Mouse (Mus musculus) hindbrain, embryonic 13.5 days (tissue): ENCODE measurements around the gene Mst1r. TPM values are rescaled to one million over a fixed set of nuclear protein-coding genes. Genes with fewer than 3 reads are reported as not detected.

Experiments
- ATAC-seq: fragments of 200-750 bp; cut with Nextera tagmentation; 2 replicates; pipeline ENCODE4 v1.8.0; 2017; ENCODE audit warnings: moderate TSS enrichment; ENCODE audit not compliant: low FRiP score
- H3K27ac ChIP-seq: fragments of 300-500 bp; sonication (generic); 2 replicates; pipeline ENCODE4 v1.5.1; 2015; ENCODE audit warnings: inconsistent platforms, mild to moderate bottlenecking, moderate library complexity
- H3K27me3 ChIP-seq: fragments of 300-500 bp; sonication (generic); 2 replicates; pipeline ENCODE4 v1.6.1; 2015; ENCODE audit warnings: mild to moderate bottlenecking, inconsistent platforms
- H3K36me3 ChIP-seq: fragments of 300-500 bp; sonication (generic); 2 replicates; pipeline ENCODE4 v1.6.1; 2015; ENCODE audit warnings: mild to moderate bottlenecking, inconsistent platforms
- H3K4me1 ChIP-seq: fragments of 300-500 bp; sonication (generic); replicated peaks from 2 replicates; pipeline ENCODE4 v1.6.1; 2015; ENCODE audit warnings: inconsistent platforms
- H3K4me2 ChIP-seq: fragments of 300-500 bp; sonication (generic); 2 replicates; pipeline ENCODE4 v1.6.1; 2015; ENCODE audit warnings: inconsistent platforms, mild to moderate bottlenecking, moderate library complexity
- H3K4me3 ChIP-seq: fragments of 300-500 bp; sonication (generic); 2 replicates; pipeline ENCODE4 v1.5.1; 2015; ENCODE audit warnings: mild to moderate bottlenecking, inconsistent platforms
- H3K9ac ChIP-seq: fragments of 300-500 bp; sonication (generic); 2 replicates; pipeline ENCODE4 v1.6.1; 2015; ENCODE audit warnings: mild to moderate bottlenecking, inconsistent platforms
- H3K9me3 ChIP-seq: fragments of 300-500 bp; sonication (generic); 2 replicates; pipeline ENCODE4 v1.6.1; 2016; ENCODE audit warnings: inconsistent platforms
- WGBS: fragments of 180-500 bp; shearing (Covaris S2); methylation state at CpG from one replicate; pipeline ENCODE4 v1.1.7; 2015; 5-methylcytosine and 5-hydroxymethylcytosine counted together
- polyA plus RNA-seq: library from polyadenylated mRNA; unstranded; fragments of >200 nt; fragmentation: Nextera tagmentation; extraction: Ambion mirVana; gene quantifications from 2 replicates; pipeline ENCODE4 v1.2.1, GENCODE M21; 2015

Gene Mst1r
- polyA plus RNA-seq, 1 experiment from 2014 or later: 2.1 TPM

DNA sequence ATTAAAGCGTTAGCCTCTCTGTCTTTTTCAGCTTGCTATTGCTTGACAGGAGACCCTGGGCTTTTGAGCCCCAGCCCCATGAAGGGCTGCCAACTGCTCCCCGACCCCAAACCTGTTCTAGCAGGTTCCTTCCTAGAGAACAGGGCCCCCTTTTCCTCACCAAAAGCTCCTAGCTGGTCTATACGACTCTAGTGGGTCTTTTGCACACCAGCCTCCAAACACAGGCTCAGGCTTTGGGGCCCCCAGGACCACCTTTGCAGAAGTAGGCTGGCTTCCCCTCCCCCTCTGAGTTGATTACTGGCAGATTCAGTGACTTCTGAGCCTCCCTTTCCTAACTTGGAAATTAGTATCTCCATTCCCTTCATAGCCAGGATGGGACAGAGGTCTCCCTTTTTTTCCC lies 30.2 kb downstream of the Mst1r start:
- H3K4me3 ChIP-seq: peak overlapping the region; percentile 53
- peaks cover 27% of the 10 kb centered on the region for H3K4me1 ChIP-seq
- peak overlapping the region; percentile 72 for H3K9ac ChIP-seq
- 0 out of 2 replicates have a peak, but pooled peaks have one; percentile 8 for ATAC-seq
- peak overlapping the region; percentile 91 for H3K4me2 ChIP-seq
- H3K27me3 ChIP-seq: peaks cover 27% of the 10 kb centered on the region
- H3K9me3 ChIP-seq: no peaks in the 10 kb centered on the region
- no peaks in the 10 kb centered on the region for H3K36me3 ChIP-seq
- WGBS: 8% methylated on average over 3 of the region's 3 CpGs
- no peak overlapping the region for H3K27ac ChIP-seq

DNA sequence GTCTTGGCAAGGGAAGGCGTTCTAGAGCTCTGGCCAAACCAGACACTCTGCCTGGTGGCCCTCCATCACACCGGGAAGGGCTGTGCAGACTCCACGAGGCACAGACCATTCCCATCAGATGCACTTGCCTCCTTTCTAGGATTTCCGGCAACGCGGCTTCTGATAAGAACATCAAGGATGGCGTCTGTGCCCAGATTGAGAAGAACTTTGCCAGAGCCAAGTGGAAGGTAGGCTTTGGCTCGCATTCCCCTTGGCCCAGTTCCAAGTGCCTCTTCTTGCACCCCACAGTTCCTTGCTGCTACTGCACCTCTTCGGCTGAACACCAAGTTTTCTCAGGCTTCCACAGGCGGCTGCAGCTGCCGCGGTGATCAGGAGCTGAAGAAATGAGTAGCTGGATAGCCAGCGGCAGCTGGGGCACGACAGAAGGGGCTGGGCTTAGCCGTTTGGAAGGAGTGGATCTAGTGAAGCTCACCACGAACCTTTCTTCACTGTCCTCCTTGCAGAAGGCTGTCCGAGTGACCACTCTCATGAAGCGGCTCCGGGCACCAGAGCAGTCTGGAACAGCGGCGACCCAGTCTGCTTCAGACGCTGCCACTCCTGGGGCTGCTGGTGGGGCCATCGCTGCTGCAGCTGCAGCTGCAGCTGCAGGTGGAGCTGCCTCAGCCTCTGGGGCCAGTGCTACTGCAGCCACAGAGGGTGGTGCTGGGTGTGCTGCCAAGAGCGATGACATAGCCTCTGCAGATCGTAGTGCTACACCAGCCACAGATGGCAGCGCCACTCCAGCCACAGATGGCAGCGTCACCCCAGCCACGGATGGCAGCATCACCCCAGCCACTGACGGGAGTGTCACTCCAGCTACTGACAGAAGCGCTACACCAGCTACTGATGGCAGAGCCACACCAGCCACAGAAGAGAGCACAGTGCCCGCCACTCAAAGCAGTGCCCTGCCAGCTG lies 40.8 kb downstream of the Mst1r start:
- H3K27ac ChIP-seq: no peak overlapping the region
- H3K36me3 ChIP-seq: no peaks in the 10 kb centered on the region
- H3K9me3 ChIP-seq: no peaks in the 10 kb centered on the region
- no peaks in the 10 kb centered on the region for H3K27me3 ChIP-seq
- no peak overlapping the region for H3K4me3 ChIP-seq
- peaks cover 16% of the 10 kb centered on the region for H3K4me1 ChIP-seq
- ATAC-seq: no peak
- 91% methylated on average over 31 of the region's 31 CpGs for WGBS
- H3K4me2 ChIP-seq: no peak overlapping the region
- no peak overlapping the region for H3K9ac ChIP-seq

- no peak overlapping the region for H3K9ac ChIP-seq
- H3K27ac ChIP-seq: no peak overlapping the region
- H3K27me3 ChIP-seq: no peaks in the 10 kb centered on the region
- no peak for ATAC-seq
- no peaks in the 10 kb centered on the region for H3K9me3 ChIP-seq
- 86% methylated on average over 13 of the region's 13 CpGs for WGBS
- H3K4me1 ChIP-seq: peaks cover 16% of the 10 kb centered on the region
- H3K36me3 ChIP-seq: no peaks in the 10 kb centered on the region
- no peak overlapping the region for H3K4me2 ChIP-seq
- H3K4me3 ChIP-seq: no peak overlapping the region
Observed at GRCm38 (mm10) chr9:107949184-107949921, 42.7 kb downstream of the Mst1r start.

- Histone ChIP-seq H3K4me2 (peak within 1 kb of the TSS; percentile 78), H3K4me1 (peaks cover 16% of the 10 kb centered on the region), H3K36me3 (no peaks in the 10 kb centered on the region), H3K27ac (peak within 1 kb of the TSS; percentile 89), H3K27me3 (no peaks in the 10 kb centered on the region), H3K4me3 (peak within 1 kb of the TSS; percentile 60), H3K9ac (peak within 1 kb of the TSS; percentile 76), H3K9me3 (no peaks in the 10 kb centered on the region)
- WGBS: 93% methylated on average over 10 of the region's 10 CpGs
- no peak for ATAC-seq
Observed at GRCm38 (mm10) chr9:107949922-107950235, 43.2 kb downstream of the Mst1r start, which contains the start of gene Traip. TSS of gene Traip (plus strand) at chr9:107950136.

GRCm38 (mm10) chr9:107950460-107951355 lies 44.0 kb downstream of the Mst1r start:
- H3K27me3 ChIP-seq: no peaks in the 10 kb centered on the region
- peak overlapping the region; percentile 89 for H3K27ac ChIP-seq
- H3K36me3 ChIP-seq: no peaks in the 10 kb centered on the region
- H3K9me3 ChIP-seq: no peaks in the 10 kb centered on the region
- peak overlapping the region; percentile 78 for H3K4me2 ChIP-seq
- peaks cover 16% of the 10 kb centered on the region for H3K4me1 ChIP-seq
- ATAC-seq: peak; percentile 96
- WGBS: 17% methylated on average over 45 of the region's 45 CpGs
- H3K9ac ChIP-seq: peak overlapping the region; percentile 76
- peak overlapping the region; percentile 60 for H3K4me3 ChIP-seq

- WGBS: 83% methylated on average over 6 of the region's 6 CpGs
- no peaks in the 10 kb centered on the region for H3K9me3 ChIP-seq
- H3K4me1 ChIP-seq: peaks cover 10% of the 10 kb centered on the region
- no peak for ATAC-seq
- no peaks in the 10 kb centered on the region for H3K27me3 ChIP-seq
- H3K27ac ChIP-seq: no peak overlapping the region
- no peak overlapping the region for H3K4me3 ChIP-seq
- H3K4me2 ChIP-seq: no peak overlapping the region
- no peak overlapping the region for H3K9ac ChIP-seq
- H3K36me3 ChIP-seq: 0 out of 2 replicates have a peak, but pooled peaks cover 6% of the 10 kb centered on the region
Observed at GRCm38 (mm10) chr9:107955613-107956289, 49.1 kb downstream of the Mst1r start.

DNA sequence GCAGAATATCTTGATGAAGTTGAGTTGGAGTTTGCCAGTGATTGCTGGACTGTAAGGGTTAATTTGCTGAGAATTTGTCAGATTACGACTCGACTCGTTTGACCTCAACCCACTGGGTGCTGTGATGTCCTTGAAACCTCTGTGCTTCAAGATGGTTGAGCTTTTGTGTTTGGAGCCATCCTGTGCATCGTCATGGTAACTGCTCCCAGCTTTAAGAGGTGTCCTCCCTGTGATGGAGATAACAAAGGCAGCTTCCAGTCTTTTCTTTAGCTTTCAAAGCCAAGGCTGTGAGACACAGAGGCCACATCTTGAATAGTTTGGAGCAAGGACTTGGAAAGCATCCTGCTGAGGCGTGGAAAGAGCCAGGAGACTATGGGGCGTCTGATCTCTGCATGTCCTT lies 50.5 kb downstream of the Mst1r start:
- no peak for ATAC-seq
- Histone ChIP-seq H3K4me2 (no peak overlapping the region), H3K4me3 (no peak overlapping the region), H3K27me3 (no peaks in the 10 kb centered on the region), H3K9ac (no peak overlapping the region), H3K27ac (no peak overlapping the region), H3K36me3 (0 out of 2 replicates have a peak, but pooled peaks cover 6% of the 10 kb centered on the region), H3K9me3 (no peaks in the 10 kb centered on the region), H3K4me1 (peaks cover 14% of the 10 kb centered on the region)
- 29% methylated on average over 6 of the region's 6 CpGs for whole genome bisulfite sequencing

- peaks cover 17% of the 10 kb centered on the region for H3K4me1 ChIP-seq
- no peak overlapping the region for H3K4me2 ChIP-seq
- H3K9ac ChIP-seq: peak overlapping the region; percentile 49; the same call in 1 of the 2 replicates
- peaks cover 9% of the 10 kb centered on the region; the same call in 1 of the 2 replicates for H3K36me3 ChIP-seq
- no peaks in the 10 kb centered on the region for H3K27me3 ChIP-seq
- H3K9me3 ChIP-seq: no peaks in the 10 kb centered on the region
- no peak for ATAC-seq
- 73% methylated on average over 6 of the region's 6 CpGs for WGBS
- H3K4me3 ChIP-seq: no peak overlapping the region
- H3K27ac ChIP-seq: no peak overlapping the region
Observed at GRCm38 (mm10) chr9:107959896-107960295, 53.2 kb downstream of the Mst1r start.

GRCm38 (mm10) chr9:107960928-107961327 lies 54.3 kb downstream of the Mst1r start:
- no peak overlapping the region for H3K4me2 ChIP-seq
- 81% methylated on average over 4 of the region's 4 CpGs for WGBS
- H3K4me1 ChIP-seq: peaks cover 17% of the 10 kb centered on the region
- H3K9me3 ChIP-seq: no peaks in the 10 kb centered on the region
- ATAC-seq: no peak
- peak overlapping the region; percentile 51; the same call in 1 of the 2 replicates for H3K9ac ChIP-seq
- peaks cover 9% of the 10 kb centered on the region; the same call in 1 of the 2 replicates for H3K36me3 ChIP-seq
- H3K27ac ChIP-seq: peak overlapping the region; percentile 77
- no peaks in the 10 kb centered on the region for H3K27me3 ChIP-seq
- H3K4me3 ChIP-seq: no peak overlapping the region

DNA sequence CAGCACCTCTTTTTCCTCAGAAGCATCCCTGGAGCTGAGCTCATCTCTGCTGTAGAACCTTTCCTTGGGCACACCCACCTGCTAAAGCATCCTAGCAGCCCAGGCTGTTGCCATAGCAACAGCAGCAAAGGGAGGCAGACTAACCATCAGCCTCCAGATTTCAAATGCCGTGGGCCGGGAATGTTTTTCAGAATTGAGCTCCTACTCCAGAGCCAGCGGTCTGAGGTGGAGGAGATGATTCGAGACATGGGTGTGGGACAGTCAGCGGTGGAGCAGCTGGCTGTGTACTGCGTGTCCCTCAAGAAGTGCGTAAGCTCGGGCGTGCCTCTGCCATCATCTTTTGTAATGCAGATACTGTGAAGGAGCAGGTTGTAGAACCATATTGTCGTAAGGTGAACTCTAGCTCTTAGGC lies 54.7 kb downstream of the Mst1r start:
- Histone ChIP-seq H3K27ac (peak overlapping the region; percentile 77), H3K4me3 (no peak overlapping the region), H3K4me1 (peaks cover 17% of the 10 kb centered on the region), H3K4me2 (peak overlapping the region; percentile 29), H3K36me3 (peaks cover 9% of the 10 kb centered on the region; the same call in 1 of the 2 replicates), H3K9me3 (no peaks in the 10 kb centered on the region), H3K9ac (peak overlapping the region; percentile 51), H3K27me3 (no peaks in the 10 kb centered on the region)
- peak; percentile 39; the same call in 1 of the 2 replicates for ATAC-seq
- 72% methylated on average over 10 of the region's 10 CpGs for WGBS

- Histone ChIP-seq H3K4me1 (peaks cover 17% of the 10 kb centered on the region), H3K9ac (peak overlapping the region; percentile 51), H3K27ac (peak overlapping the region; percentile 77), H3K4me2 (peak overlapping the region; percentile 29), H3K4me3 (no peak overlapping the region), H3K27me3 (no peaks in the 10 kb centered on the region), H3K9me3 (no peaks in the 10 kb centered on the region), H3K36me3 (peaks cover 9% of the 10 kb centered on the region; the same call in 1 of the 2 replicates)
- peak; percentile 54 for ATAC-seq
- WGBS: 57% methylated on average over 5 of the region's 5 CpGs
Observed at GRCm38 (mm10) chr9:107961881-107962280, 55.2 kb downstream of the Mst1r start.
